Mouse (Mus musculus) liver, embryonic 16.5 days (tissue): Measurements from ENCODE around the gene Aqp7. TPM values are rescaled to one million over a fixed set of nuclear protein-coding genes. Genes with fewer than 3 reads are reported as not detected.

ENCODE experiments used
- ATAC-seq: fragments of 200-750 bp; cut with Nextera tagmentation; 2 replicates; pipeline ENCODE4 v1.8.0; 2017; ENCODE audit warnings: low read depth, mild to moderate bottlenecking, moderate number of reproducible peaks, moderate library complexity
- H3K27ac ChIP-seq: fragments of 300-500 bp; sonication (generic); 2 replicates; pipeline ENCODE4 v1.5.1; 2014; ENCODE audit warnings: mild to moderate bottlenecking, low read length
- H3K27me3 ChIP-seq: fragments of 300-500 bp; sonication (generic); 2 replicates; pipeline ENCODE4 v1.6.1; 2014; ENCODE audit warnings: low read depth, low read length, mixed read lengths; ENCODE audit not compliant: control insufficient read depth, insufficient read depth
- H3K36me3 ChIP-seq: fragments of 300-500 bp; sonication (generic); 2 replicates; pipeline ENCODE4 v1.6.1; 2014; ENCODE audit warnings: mild to moderate bottlenecking; ENCODE audit not compliant: control insufficient read depth, insufficient read depth
- H3K4me1 ChIP-seq: fragments of 300-500 bp; sonication (generic); 2 replicates; pipeline ENCODE4 v1.6.1; 2014; ENCODE audit warnings: low read depth, low read length, mixed read lengths; ENCODE audit not compliant: control insufficient read depth
- H3K4me2 ChIP-seq: fragments of 300-500 bp; sonication (generic); 2 replicates; pipeline ENCODE4 v1.6.1; 2014; ENCODE audit warnings: low read depth, low read length, mixed read lengths
- H3K4me3 ChIP-seq: fragments of 300-500 bp; sonication (generic); 2 replicates; pipeline ENCODE4 v1.5.1; 2014; ENCODE audit warnings: low read depth, mild to moderate bottlenecking, low read length
- H3K9ac ChIP-seq: fragments of 300-500 bp; sonication (generic); 2 replicates; pipeline ENCODE4 v1.6.1; 2014; ENCODE audit warnings: low read depth, low read length
- H3K9me3 ChIP-seq: fragments of 300-500 bp; sonication (generic); replicated peaks from 2 replicates; pipeline ENCODE4 v1.6.1; 2016; ENCODE audit warnings: low read length; ENCODE audit not compliant: control insufficient read depth
- WGBS: fragments of 180-500 bp; shearing (Covaris S2); extraction: QIAGEN DNeasy Blood & Tissue Kit; methylation state at CpG from one replicate; pipeline ENCODE4 v1.1.7; 2014; ENCODE audit not compliant: insufficient replicate concordance; 5-methylcytosine and 5-hydroxymethylcytosine counted together
- polyA plus RNA-seq: library from polyadenylated mRNA; unstranded; fragments of >200 nt; fragmentation: Nextera tagmentation; extraction: Ambion mirVana; gene quantifications from 2 replicates; pipeline ENCODE4 v1.2.1, GENCODE M21; 2015

Aqp7 gene
- polyA plus RNA-seq, 1 experiment from 2014 or later: 1.1 TPM

GRCm38 (mm10) chr4:41051781-41052180 lies 3.8 kb upstream of the Aqp7 start:
- WGBS: 76% methylated on average over 7 of the region's 7 CpGs
- no peak for ATAC-seq
- H3K9me3 ChIP-seq: no peaks in the 10 kb centered on the region

GRCm38 (mm10) chr4:41050726-41051675 lies 3.1 kb upstream of the Aqp7 start:
- H3K27ac ChIP-seq: no peak overlapping the region
- 30% methylated on average over 16 of the region's 16 CpGs for WGBS

More at GRCm38 (mm10) chr4:41051781-41052180, 3.8 kb upstream of the Aqp7 start:
- H3K9ac ChIP-seq: no peak overlapping the region
- peaks cover 12% of the 10 kb centered on the region for H3K4me1 ChIP-seq
- no peak overlapping the region for H3K4me3 ChIP-seq
- H3K27ac ChIP-seq: no peak overlapping the region
- H3K36me3 ChIP-seq: no peaks in the 10 kb centered on the region
- no peaks in the 10 kb centered on the region for H3K27me3 ChIP-seq
- H3K4me2 ChIP-seq: no peak overlapping the region

DNA sequence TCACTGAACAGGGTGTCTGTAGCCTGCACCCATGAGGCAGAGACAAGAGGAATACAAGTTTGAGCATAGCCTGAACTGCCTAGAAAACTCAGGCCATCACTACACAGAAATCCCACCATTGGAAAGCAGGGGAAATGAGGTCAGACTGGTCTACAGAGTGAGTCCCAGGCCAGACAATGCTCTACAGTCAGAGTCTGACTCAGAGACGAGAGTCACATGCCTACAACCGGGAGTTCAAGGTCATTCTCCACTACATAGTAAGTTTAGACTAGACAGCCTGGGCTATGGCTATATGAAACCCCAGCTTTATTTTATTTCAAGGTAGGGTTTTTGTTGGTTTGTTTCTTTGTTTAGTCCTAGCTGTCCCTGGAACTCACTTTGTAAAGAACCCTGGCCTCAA lies 987 bp upstream of the Aqp7 start:
- WGBS: 48% methylated on average over 2 of the region's 2 CpGs
- Histone ChIP-seq H3K9ac (no peak overlapping the region), H3K4me1 (peaks cover 4% of the 10 kb centered on the region; the same call in 1 of the 2 replicates), H3K4me2 (no peak overlapping the region), H3K27me3 (no peaks in the 10 kb centered on the region; the same call in 1 of the 2 replicates), H3K9me3 (no peaks in the 10 kb centered on the region), H3K36me3 (no peaks in the 10 kb centered on the region), H3K27ac (no peak overlapping the region), H3K4me3 (no peak overlapping the region)
- ATAC-seq: no peak

More at GRCm38 (mm10) chr4:41050726-41051675, 3.1 kb upstream of the Aqp7 start:
- ATAC-seq: peak; percentile 63; the same call in 1 of the 2 replicates
- Histone ChIP-seq H3K4me1 (peaks cover 10% of the 10 kb centered on the region), H3K9me3 (no peaks in the 10 kb centered on the region), H3K4me2 (peak overlapping the region; percentile 42), H3K36me3 (no peaks in the 10 kb centered on the region), H3K4me3 (no peak overlapping the region), H3K9ac (no peak overlapping the region), H3K27me3 (no peaks in the 10 kb centered on the region)

- H3K4me3 ChIP-seq: no peak overlapping the region
- H3K4me2 ChIP-seq: no peak overlapping the region
Measured at GRCm38 (mm10) chr4:41046254-41046795, 1.6 kb downstream of the Aqp7 start.

GRCm38 (mm10) chr4:41045288-41045687 lies 2.7 kb downstream of the Aqp7 start:
- ATAC-seq: peak; percentile 69
- Histone ChIP-seq H3K4me1 (no peaks in the 10 kb centered on the region), H3K9ac (no peak overlapping the region), H3K9me3 (no peaks in the 10 kb centered on the region), H3K27me3 (no peaks in the 10 kb centered on the region; the same call in 1 of the 2 replicates), H3K4me3 (no peak overlapping the region), H3K36me3 (no peaks in the 10 kb centered on the region), H3K4me2 (peak overlapping the region; percentile 10), H3K27ac (no peak overlapping the region)
- WGBS: 61% methylated on average over 3 of the region's 3 CpGs

More at GRCm38 (mm10) chr4:41046254-41046795, 1.6 kb downstream of the Aqp7 start:
- no peak overlapping the region for H3K27ac ChIP-seq
- H3K9ac ChIP-seq: no peak overlapping the region
- no peaks in the 10 kb centered on the region; the same call in 1 of the 2 replicates for H3K27me3 ChIP-seq
- no peaks in the 10 kb centered on the region for H3K36me3 ChIP-seq
- 60% methylated on average over 13 of the region's 13 CpGs for WGBS
- H3K4me1 ChIP-seq: peaks cover 4% of the 10 kb centered on the region; the same call in 1 of the 2 replicates
- ATAC-seq: no peak
- H3K9me3 ChIP-seq: no peaks in the 10 kb centered on the region

DNA sequence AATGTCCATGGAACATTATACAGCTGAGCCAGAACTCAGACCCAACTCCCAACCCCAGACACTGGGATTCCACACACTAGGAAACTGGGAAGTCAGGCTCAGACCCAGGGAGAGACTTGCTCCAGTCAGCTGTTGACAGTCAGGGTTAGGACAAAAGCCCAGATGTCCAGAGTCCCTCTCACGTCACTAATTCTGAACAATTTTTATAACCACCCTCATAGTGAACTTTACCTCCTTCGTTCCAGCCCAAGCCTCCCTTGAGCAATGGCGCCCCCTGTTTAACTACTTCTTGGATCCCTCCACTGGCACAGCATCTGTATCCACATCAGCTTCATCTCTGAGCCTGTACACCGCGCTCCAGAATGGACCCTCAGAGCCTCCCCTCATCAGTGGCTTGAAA lies 4.0 kb downstream of the Aqp7 start:
- Histone ChIP-seq H3K4me3 (no peak overlapping the region), H3K27ac (no peak overlapping the region), H3K27me3 (no peaks in the 10 kb centered on the region; the same call in 1 of the 2 replicates), H3K9ac (no peak overlapping the region), H3K36me3 (no peaks in the 10 kb centered on the region), H3K9me3 (no peaks in the 10 kb centered on the region), H3K4me1 (no peaks in the 10 kb centered on the region), H3K4me2 (no peak overlapping the region)
- 69% methylated on average over 5 of the region's 5 CpGs for WGBS
- no peak for ATAC-seq

GRCm38 (mm10) chr4:41042880-41043279 lies 5.1 kb downstream of the Aqp7 start:
- Histone ChIP-seq H3K4me2 (no peak overlapping the region), H3K27ac (no peak overlapping the region), H3K9ac (no peak overlapping the region), H3K4me1 (no peaks in the 10 kb centered on the region), H3K4me3 (no peak overlapping the region), H3K27me3 (no peaks in the 10 kb centered on the region; the same call in 1 of the 2 replicates), H3K36me3 (no peaks in the 10 kb centered on the region), H3K9me3 (no peaks in the 10 kb centered on the region)
- ATAC-seq: no peak
- 70% methylated on average over 12 of the region's 12 CpGs for WGBS

DNA sequence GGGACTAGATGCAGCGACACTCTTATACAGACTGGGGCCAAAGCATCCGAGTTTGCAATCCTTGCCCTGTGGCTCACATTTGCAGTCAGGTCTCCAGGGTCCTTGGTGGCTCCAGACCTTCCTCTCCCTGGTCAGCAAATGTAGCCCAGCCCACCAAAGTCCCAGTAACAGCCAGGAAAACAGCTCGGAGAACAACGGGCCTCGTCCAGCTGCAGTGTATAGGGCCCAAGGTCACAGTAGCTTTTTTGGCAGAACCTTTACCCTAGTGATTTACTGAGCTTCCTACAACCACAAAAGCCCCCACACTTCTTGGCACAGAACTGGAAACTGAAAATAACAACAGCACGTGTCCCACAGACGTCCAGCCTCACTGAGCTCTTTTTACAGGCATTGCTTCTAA lies 7.0 kb downstream of the Aqp7 start:
- 63% methylated on average over 7 of the region's 7 CpGs for WGBS
- no peaks in the 10 kb centered on the region for H3K9me3 ChIP-seq
- H3K27me3 ChIP-seq: no peaks in the 10 kb centered on the region; the same call in 1 of the 2 replicates
- no peak overlapping the region for H3K4me3 ChIP-seq
- ATAC-seq: 0 out of 2 replicates have a peak, but pooled peaks have one; percentile 16
- H3K4me2 ChIP-seq: no peak overlapping the region
- H3K27ac ChIP-seq: no peak overlapping the region
- no peak overlapping the region for H3K9ac ChIP-seq
- H3K4me1 ChIP-seq: no peaks in the 10 kb centered on the region
- no peaks in the 10 kb centered on the region for H3K36me3 ChIP-seq

DNA sequence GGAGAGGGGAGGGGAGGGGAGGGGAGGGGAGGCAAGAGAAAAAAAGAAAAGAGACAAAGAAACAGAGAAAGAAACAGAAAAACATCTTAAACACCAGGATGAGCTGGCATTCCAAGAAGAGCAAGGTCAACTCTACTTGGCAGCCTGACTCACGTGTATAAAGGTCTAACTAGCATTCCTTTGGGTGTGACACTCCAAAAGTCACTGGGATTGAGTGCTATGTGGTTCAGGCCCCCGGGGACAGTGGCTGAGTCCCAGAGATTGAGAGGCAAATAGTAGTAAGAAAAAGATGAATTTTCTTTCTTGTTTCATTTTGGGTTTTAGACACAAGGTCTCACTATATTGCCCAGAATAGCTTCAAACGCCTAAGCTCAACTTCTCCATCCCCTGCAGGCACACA lies 10.0 kb downstream of the Aqp7 start:
- Histone ChIP-seq H3K4me3 (no peak overlapping the region), H3K36me3 (no peaks in the 10 kb centered on the region)
- WGBS: 52% methylated on average over 3 of the region's 3 CpGs

More for the DNA sequence above, 10.0 kb downstream of the Aqp7 start:
- H3K4me2 ChIP-seq: no peak overlapping the region
- H3K9me3 ChIP-seq: no peaks in the 10 kb centered on the region
- no peak overlapping the region for H3K27ac ChIP-seq
- no peak overlapping the region for H3K9ac ChIP-seq
- no peaks in the 10 kb centered on the region for H3K4me1 ChIP-seq
- no peaks in the 10 kb centered on the region for H3K27me3 ChIP-seq
- no peak for ATAC-seq
